Mouse (Mus musculus): ENCODE measurements at regions not wholly inside any gene's neighbourhood (a gene's known extent, or its start where the extent isn't known, plus 50 kb on each side); places are given as distances from the start of the nearest gene placed in this dataset.
"Not testable (repeated sequence)": the region's sequence is repeated elsewhere in the genome, so short reads cannot be mapped to it uniquely, and the experiment has no call there.

GRCm38 (mm10) chr6:47651385-47651718 lies 56.2 kb upstream of the Ezh2 start:
- not testable (repeated sequence) for TF ChIP-seq POLR2A (IDR thresholded peaks at IDR 0.05; ENCODE audit: control insufficient read depth, low read depth, low read length); CTCF (IDR thresholded peaks at IDR 0.05; ENCODE audit: control insufficient read depth, insufficient read depth, insufficient replicate concordance, low read depth, low read length)

Data from testis, adult 2 months (tissue).